Mouse (Mus musculus): ENCODE data around the gene Tmem120b. TPM values are rescaled to one million over a fixed set of nuclear protein-coding genes. Genes with fewer than 3 reads are reported as not detected.
A peak's percentile ranks its signal among the peaks of the same experiment; 100 is the strongest.

Gene Tmem120b
- polyA plus RNA-seq, 1 experiment, result 1.6 TPM

GRCm38 (mm10) chr5:123026414-123026813 lies 41.8 kb upstream of the Tmem120b start:
- Histone ChIP-seq H3K27me3 (ENCODE audit: control insufficient read depth, insufficient read depth, low read length) (no peaks in the 10 kb centered on the region), H3K36me3 (ENCODE audit: control insufficient read depth, insufficient read depth, low read length) (peaks cover 15% of the 10 kb centered on the region), H3K27ac (ENCODE audit: insufficient read depth, low read depth, low read length) (peak overlapping the region; percentile 83), H3K4me3 (ENCODE audit: low read depth, low read length) (no peak overlapping the region), H3K4me1 (ENCODE audit: control insufficient read depth, insufficient read depth, insufficient read length, low read length) (peaks cover 22% of the 10 kb centered on the region)
- 67% methylated on average over 6 of the region's 6 CpGs for WGBS
- TF ChIP-seq CTCF (IDR thresholded peaks at IDR 0.05; ENCODE audit: extremely low read depth, insufficient read length, insufficient replicate concordance, low read depth, low read length) (no peak), POLR2A (IDR thresholded peaks at IDR 0.05; ENCODE audit: low read depth, low read length) (no peak)

GRCm38 (mm10) chr5:123027436-123027835 lies 40.8 kb upstream of the Tmem120b start:
- TF ChIP-seq CTCF (IDR thresholded peaks at IDR 0.05; ENCODE audit: extremely low read depth, insufficient read length, insufficient replicate concordance, low read depth, low read length), result no peak
- TF ChIP-seq POLR2A (IDR thresholded peaks at IDR 0.05; ENCODE audit: low read depth, low read length), result 0 out of 2 replicates have a peak, but pooled peaks have one; percentile 20
- H3K4me1 ChIP-seq (ENCODE audit: control insufficient read depth, insufficient read depth, insufficient read length, low read length), result peaks cover 20% of the 10 kb centered on the region
- peak overlapping the region; percentile 90 for H3K27ac ChIP-seq (ENCODE audit: insufficient read depth, low read depth, low read length)
- H3K4me3 ChIP-seq (ENCODE audit: low read depth, low read length), result no peak overlapping the region
- WGBS, result 9% methylated on average over 6 of the region's 6 CpGs
- no peaks in the 10 kb centered on the region for H3K27me3 ChIP-seq (ENCODE audit: control insufficient read depth, insufficient read depth, low read length)
- H3K36me3 ChIP-seq (ENCODE audit: control insufficient read depth, insufficient read depth, low read length), result peaks cover 15% of the 10 kb centered on the region

- H3K27ac ChIP-seq (ENCODE audit: insufficient read depth, low read depth, low read length), result no peak overlapping the region
- H3K36me3 ChIP-seq (ENCODE audit: control insufficient read depth, insufficient read depth, low read length), result peaks cover 15% of the 10 kb centered on the region
- H3K4me1 ChIP-seq (ENCODE audit: control insufficient read depth, insufficient read depth, insufficient read length, low read length), result peaks cover 27% of the 10 kb centered on the region
- TF ChIP-seq CTCF (IDR thresholded peaks at IDR 0.05; ENCODE audit: extremely low read depth, insufficient read length, insufficient replicate concordance, low read depth, low read length) (no peak), POLR2A (IDR thresholded peaks at IDR 0.05; ENCODE audit: low read depth, low read length) (no peak)
- no peaks in the 10 kb centered on the region for H3K27me3 ChIP-seq (ENCODE audit: control insufficient read depth, insufficient read depth, low read length)
- H3K4me3 ChIP-seq (ENCODE audit: low read depth, low read length), result no peak overlapping the region
- WGBS, result 93% methylated on average over 7 of the region's 7 CpGs
Observed at GRCm38 (mm10) chr5:123029729-123030128, 38.5 kb upstream of the Tmem120b start.

- 95% methylated on average over 3 of the region's 3 CpGs for WGBS
- Histone ChIP-seq H3K27me3 (ENCODE audit: control insufficient read depth, insufficient read depth, low read length) (no peaks in the 10 kb centered on the region), H3K4me3 (ENCODE audit: low read depth, low read length) (no peak overlapping the region), H3K4me1 (ENCODE audit: control insufficient read depth, insufficient read depth, insufficient read length, low read length) (peaks cover 29% of the 10 kb centered on the region), H3K27ac (ENCODE audit: insufficient read depth, low read depth, low read length) (no peak overlapping the region), H3K36me3 (ENCODE audit: control insufficient read depth, insufficient read depth, low read length) (peaks cover 15% of the 10 kb centered on the region)
- TF ChIP-seq CTCF (IDR thresholded peaks at IDR 0.05; ENCODE audit: extremely low read depth, insufficient read length, insufficient replicate concordance, low read depth, low read length) (no peak), POLR2A (IDR thresholded peaks at IDR 0.05; ENCODE audit: low read depth, low read length) (no peak)
Observed at GRCm38 (mm10) chr5:123031312-123031711, 36.9 kb upstream of the Tmem120b start.

GRCm38 (mm10) chr5:123033646-123034160 lies 34.5 kb upstream of the Tmem120b start:
- Histone ChIP-seq H3K4me1 (ENCODE audit: control insufficient read depth, insufficient read depth, insufficient read length, low read length) (peaks cover 22% of the 10 kb centered on the region), H3K27ac (ENCODE audit: insufficient read depth, low read depth, low read length) (no peak overlapping the region), H3K27me3 (ENCODE audit: control insufficient read depth, insufficient read depth, low read length) (no peaks in the 10 kb centered on the region), H3K4me3 (ENCODE audit: low read depth, low read length) (no peak overlapping the region), H3K36me3 (ENCODE audit: control insufficient read depth, insufficient read depth, low read length) (peaks cover 15% of the 10 kb centered on the region)
- 70% methylated on average over 7 of the region's 7 CpGs for WGBS
- TF ChIP-seq CTCF (IDR thresholded peaks at IDR 0.05; ENCODE audit: extremely low read depth, insufficient read length, insufficient replicate concordance, low read depth, low read length), result no peak
- TF ChIP-seq POLR2A (IDR thresholded peaks at IDR 0.05; ENCODE audit: low read depth, low read length), result no peak

GRCm38 (mm10) chr5:123035089-123035488 lies 33.1 kb upstream of the Tmem120b start:
- no peak overlapping the region for H3K4me3 ChIP-seq (ENCODE audit: low read depth, low read length)
- no peaks in the 10 kb centered on the region for H3K27me3 ChIP-seq (ENCODE audit: control insufficient read depth, insufficient read depth, low read length)
- peaks cover 7% of the 10 kb centered on the region; the same call in 1 of the 2 replicates for H3K36me3 ChIP-seq (ENCODE audit: control insufficient read depth, insufficient read depth, low read length)
- peaks cover 27% of the 10 kb centered on the region for H3K4me1 ChIP-seq (ENCODE audit: control insufficient read depth, insufficient read depth, insufficient read length, low read length)
- no peak for TF ChIP-seq POLR2A (IDR thresholded peaks at IDR 0.05; ENCODE audit: low read depth, low read length)
- TF ChIP-seq CTCF (IDR thresholded peaks at IDR 0.05; ENCODE audit: extremely low read depth, insufficient read length, insufficient replicate concordance, low read depth, low read length), result no peak
- H3K27ac ChIP-seq (ENCODE audit: insufficient read depth, low read depth, low read length), result peak overlapping the region; percentile 77
- WGBS, result 38% methylated on average over 4 of the region's 4 CpGs

- 6% methylated on average over 6 of the region's 6 CpGs for WGBS
- peaks cover 27% of the 10 kb centered on the region for H3K4me1 ChIP-seq (ENCODE audit: control insufficient read depth, insufficient read depth, insufficient read length, low read length)
- TF ChIP-seq POLR2A (IDR thresholded peaks at IDR 0.05; ENCODE audit: low read depth, low read length) (no peak), CTCF (IDR thresholded peaks at IDR 0.05; ENCODE audit: extremely low read depth, insufficient read length, insufficient replicate concordance, low read depth, low read length) (no peak)
- H3K27ac ChIP-seq (ENCODE audit: insufficient read depth, low read depth, low read length), result peak overlapping the region; percentile 77
- no peaks in the 10 kb centered on the region for H3K27me3 ChIP-seq (ENCODE audit: control insufficient read depth, insufficient read depth, low read length)
- H3K4me3 ChIP-seq (ENCODE audit: low read depth, low read length), result no peak overlapping the region
- peaks cover 4% of the 10 kb centered on the region; the same call in 1 of the 2 replicates for H3K36me3 ChIP-seq (ENCODE audit: control insufficient read depth, insufficient read depth, low read length)
Observed at GRCm38 (mm10) chr5:123035564-123035963, 32.7 kb upstream of the Tmem120b start.

All from small intestine, adult 2 months (tissue).